Mouse (Mus musculus): ENCODE results near the gene Enah.
A peak's percentile ranks its signal among the peaks of the same experiment; 100 is the strongest.

The Enah gene

GRCm38 (mm10) chr1:181958392-181958791 lies 61.4 kb downstream of the Enah start:
- DNase-seq, result no peak

GRCm38 (mm10) chr1:181957736-181958135 lies 62.1 kb downstream of the Enah start:
- DNase-seq, result no peak

- DNase-seq, result no peak
These were observed 66.2 kb downstream of the Enah start for GRCm38 (mm10) chr1:181953547-181953946.

DNA sequence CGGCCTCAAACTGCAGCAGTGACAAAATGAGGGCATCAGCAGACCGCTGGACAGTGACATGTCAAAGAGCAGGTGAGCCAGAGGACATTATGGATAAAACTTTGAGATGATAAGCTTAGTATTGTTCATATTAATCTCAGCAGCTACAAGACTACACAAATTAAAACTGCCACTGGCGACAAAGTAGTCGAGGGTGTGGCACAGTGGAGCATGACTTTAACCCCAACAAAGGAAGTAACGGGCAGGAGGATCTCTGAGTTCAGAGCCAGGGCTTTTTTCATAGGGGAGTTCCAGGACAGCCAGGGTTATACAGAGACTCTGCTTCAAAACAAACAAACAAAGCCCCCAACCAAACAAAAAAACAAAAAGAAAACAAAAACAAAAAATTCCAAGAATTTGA lies 68.5 kb downstream of the Enah start:
- DNase-seq, result no peak

- DNase-seq, result no peak
These were observed 69.1 kb downstream of the Enah start for GRCm38 (mm10) chr1:181950721-181951120.

- DNase-seq, result no peak
These were observed 71.6 kb downstream of the Enah start for GRCm38 (mm10) chr1:181948191-181948590.

DNA sequence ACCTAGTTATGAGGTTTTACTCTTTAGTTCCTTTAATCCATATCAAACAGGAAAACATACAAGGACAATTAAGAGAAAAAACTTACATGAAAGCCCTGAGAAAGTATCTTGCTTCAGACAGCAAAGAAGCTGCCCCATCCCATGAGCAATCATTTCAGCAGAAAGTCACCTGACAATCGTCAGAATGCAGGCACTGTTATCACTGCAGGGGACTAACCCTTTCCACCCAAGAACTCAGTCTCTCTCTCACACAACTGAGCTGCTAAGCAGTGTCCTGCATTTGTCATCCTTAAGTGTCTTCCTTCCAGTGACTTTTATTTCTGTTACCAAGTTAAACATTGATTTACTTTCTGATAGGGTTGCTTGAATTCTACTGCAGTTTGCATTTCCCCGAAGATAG lies 82.7 kb downstream of the Enah start:
- no peak for DNase-seq

- no peak for DNase-seq
These were observed 91.4 kb downstream of the Enah start for GRCm38 (mm10) chr1:181928388-181928787.

- DNase-seq, result peak; percentile 53
These were observed 96.4 kb downstream of the Enah start for GRCm38 (mm10) chr1:181923384-181923783.

DNA sequence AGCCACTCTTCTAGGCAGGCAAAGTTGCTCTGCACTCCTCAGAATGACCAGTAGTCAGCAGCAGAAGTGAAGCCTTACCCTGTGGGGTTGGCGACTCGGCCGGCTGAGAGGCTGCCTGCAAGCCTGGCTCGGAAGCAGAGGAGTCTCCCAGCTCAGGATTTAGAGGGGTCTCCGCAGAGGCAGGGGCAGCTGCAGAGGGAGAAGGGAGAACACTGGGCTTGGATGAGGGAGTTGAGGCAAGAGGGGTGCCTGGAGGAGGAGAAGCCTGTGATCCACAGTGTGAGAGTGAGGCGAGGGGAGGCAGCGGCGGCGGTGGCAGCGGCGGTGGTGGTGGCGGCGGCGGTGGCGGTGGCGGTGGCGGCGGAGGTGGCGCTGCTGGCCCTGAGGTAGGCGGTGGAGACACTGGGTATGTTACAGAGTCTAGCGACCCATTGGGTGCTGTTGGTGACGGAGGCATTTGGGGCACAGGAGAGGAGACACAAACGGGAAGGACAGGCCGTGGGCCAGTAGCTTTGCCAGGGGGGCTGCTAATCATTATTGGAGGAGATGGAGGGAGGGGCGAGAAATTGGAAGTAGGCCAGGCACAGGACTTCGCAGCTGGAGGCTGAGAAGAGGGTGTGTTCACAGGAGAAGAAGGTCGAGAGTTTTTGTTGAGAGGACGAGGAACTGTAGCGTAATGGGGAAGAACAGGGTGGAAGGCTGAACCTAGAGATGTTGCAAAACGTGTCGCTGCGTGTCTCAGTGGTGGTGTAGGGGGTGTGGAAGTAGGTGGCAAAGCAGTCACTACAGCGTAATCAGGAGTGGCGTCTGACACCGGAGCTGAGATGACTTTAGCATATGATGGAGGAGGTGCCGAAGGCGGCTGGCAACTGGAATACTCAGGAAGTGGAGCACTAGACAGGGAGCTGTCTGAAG lies 98.0 kb downstream of the Enah start:
- DNase-seq, result no peak

DNA sequence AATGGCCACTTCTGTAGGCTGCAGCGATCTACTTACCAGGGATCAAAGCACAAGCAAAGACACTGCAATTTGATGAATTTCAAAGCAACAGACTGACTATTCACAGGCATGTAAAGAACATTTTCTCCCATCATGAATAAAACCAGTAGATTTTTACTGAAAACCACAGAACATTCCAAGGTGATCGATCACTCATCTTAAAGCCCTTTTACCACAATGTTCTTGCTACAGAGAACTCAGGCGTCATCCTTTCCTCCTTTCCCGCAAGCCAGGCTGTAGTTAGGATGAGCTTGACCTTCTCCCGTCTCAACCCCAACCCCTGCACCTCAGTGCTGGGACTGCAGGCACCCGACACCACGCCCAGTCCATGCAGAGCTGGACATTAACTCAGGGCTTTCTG lies 107.9 kb downstream of the Enah start:
- no peak for DNase-seq

DNA sequence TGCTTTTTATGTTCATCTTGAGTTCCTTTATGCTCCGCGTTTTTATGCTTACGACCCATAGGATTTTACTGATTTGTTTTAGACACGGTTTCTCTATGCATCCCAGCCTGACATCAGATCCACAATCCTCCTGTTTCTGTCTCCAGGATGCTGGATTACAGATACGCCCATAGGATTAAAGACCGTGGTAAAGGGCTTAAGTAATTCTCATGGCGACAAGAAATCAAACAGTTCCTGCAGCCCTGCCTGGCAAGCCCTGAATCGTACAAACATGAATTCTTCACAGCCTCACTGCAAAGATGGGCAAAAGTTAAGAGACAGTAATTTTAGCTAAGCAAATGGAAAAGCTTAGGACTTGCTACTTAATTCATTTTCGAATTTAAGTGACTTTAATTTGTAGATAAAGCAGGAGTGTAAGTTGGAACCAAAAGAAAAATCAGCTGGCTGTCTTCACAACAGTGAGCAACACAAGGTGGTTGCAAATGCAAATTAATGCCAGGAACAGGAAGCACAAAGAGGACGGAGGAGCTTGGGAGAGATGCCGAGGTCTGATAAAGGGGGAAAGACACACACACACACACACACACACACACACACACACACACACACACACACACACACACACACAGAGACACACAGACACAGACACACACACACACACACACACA lies 118.0 kb downstream of the Enah start:
- no peak for DNase-seq

GRCm38 (mm10) chr1:181900846-181901245 lies 118.9 kb downstream of the Enah start:
- no peak for DNase-seq

DNA sequence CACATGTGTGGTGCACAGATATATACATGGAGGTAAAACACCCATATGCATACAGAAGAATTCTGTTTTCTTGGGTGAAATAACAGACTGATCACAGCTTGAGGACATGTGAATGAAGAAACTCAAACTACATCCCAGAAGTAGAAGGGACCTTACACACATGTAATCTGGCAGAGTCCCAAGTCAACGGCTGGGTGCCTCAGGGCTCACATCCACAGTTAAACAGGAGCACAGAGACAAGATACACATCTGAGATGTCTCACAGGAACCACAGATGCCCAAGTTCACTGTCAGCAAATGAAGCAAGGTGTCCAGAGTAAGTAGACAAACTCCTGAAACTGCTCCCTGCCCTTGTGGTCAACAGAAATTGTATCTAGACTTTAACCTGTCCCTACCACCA lies 120.8 kb downstream of the Enah start:
- DNase-seq, result no peak

GRCm38 (mm10) chr1:181896991-181897390 lies 122.8 kb downstream of the Enah start:
- no peak for DNase-seq

GRCm38 (mm10) chr1:181893721-181894120 lies 126.1 kb downstream of the Enah start:
- peak; percentile 71 for DNase-seq

DNA sequence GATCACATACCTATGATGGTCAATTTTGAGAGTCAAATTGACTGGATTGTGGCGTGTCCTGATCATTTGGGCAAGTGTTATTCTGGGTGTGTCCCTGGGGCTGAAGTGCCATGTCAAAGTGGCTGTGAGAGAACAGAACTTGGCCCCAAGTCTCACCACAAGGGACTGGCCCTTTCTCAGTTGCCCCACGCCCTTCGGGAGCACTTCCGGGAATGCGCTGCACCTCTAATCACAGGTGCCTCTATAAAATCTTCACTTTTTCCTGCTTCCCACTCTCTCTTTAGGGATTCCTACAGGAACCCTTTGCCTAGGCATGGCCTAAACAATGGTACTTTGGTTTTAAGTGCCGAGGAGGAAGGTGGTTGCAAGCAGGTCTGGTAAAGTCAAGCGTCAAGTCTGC lies 130.1 kb downstream of the Enah start:
- DNase-seq, result no peak

DNA sequence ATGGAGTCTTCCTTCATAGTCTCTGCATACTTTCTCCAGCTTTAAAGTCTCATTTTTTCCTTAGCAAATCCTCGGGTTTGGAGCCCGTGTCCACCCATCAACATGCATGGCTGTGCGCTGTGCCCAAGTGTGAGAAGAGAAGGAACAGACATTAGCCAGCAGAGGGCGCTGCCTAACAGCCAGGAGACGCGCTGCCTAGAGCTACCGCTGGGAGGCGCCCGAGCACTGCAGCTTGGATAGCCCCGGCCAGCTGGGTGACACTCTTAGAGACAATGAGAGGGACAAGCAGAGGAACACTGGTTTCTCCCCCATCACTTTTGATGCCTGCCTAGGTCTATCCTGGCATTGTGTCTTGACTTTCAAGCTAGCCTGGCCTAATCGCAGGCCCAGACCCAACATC lies 131.0 kb downstream of the Enah start:
- peak; percentile 79 for DNase-seq

DNA sequence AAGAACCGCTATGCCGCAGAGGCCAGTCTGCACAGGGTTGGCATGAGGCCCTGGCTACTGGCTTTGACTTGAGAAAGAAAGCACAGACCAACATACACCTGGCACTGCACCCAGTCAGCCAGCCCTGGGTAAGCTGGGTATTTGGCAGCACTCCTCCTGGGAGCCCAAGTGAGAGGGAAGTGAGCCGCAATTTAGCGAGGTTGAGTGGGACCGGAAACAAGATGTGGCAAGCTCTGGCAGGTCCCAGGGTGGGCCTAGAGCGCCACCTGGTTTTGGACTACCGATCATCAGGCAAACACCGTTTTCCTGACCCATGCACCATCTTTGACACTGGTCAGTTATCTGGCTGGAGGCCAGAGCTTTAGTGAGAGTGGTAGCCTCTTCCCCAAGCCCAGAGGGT lies 138.3 kb downstream of the Enah start:
- peak; percentile 40 for DNase-seq

- no peak for DNase-seq
These were observed 139.0 kb downstream of the Enah start for GRCm38 (mm10) chr1:181880752-181881325.

DNA sequence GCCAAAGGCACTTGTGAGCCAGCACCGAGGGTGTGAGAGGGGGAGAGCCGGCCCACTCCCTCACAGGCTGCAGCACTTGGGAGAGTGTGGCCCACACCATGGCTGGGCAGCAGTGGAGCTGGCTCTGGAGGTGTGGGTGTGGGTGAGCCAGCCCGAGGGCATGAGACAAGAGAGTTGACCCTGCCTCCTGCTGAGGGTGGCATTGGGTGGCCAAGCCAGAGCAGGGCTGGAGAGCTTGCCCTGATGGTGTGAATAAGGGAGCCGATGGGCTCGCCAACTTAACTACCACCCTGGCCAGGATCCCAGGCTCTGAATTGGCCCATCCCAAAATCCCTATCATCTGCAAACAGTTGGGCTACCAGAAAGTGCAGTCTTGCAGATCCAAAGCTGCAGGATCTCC lies 141.4 kb downstream of the Enah start:
- DNase-seq, result no peak

DNA sequence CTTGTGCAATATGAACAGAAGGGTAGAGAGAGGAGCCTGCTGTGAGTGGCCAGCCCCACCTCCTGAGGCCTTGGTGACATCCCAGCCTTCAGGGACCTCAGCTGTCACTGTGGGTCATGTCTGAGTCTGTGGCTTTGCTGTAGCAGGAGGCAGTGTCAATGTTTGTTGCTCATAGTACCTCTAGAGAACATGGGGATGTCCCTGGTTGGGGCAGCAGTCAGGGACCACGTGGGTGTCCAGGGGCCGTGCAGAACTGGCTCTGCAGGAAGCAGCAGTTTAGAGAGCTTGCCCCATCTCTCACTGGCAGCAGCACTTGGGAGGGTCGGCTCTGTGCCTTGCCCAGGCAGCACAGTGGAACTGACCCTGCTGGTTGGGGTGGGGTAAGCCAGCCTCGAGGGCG lies 142.7 kb downstream of the Enah start:
- DNase-seq, result no peak

GRCm38 (mm10) chr1:181876656-181877055 lies 143.1 kb downstream of the Enah start:
- no peak for DNase-seq
